Mouse (Mus musculus): ENCODE results near the gene Olfr1359. TPM values are rescaled to one million over a fixed set of nuclear protein-coding genes. Genes with fewer than 3 reads are reported as not detected.
A peak's percentile ranks its signal among the peaks of the same experiment; 100 is the strongest.
"Not testable (repeated sequence)": the region's sequence is repeated elsewhere in the genome, so short reads cannot be mapped to it uniquely, and the experiment has no call there.

The Olfr1359 gene
- polyA plus RNA-seq, 1 experiment from 2014 or later: not detected

GRCm38 (mm10) chr13:21754294-21755001 is 56.5 kb downstream of the Olfr1359 start:
- peak overlapping the region; percentile 76 for H3K4me2 ChIP-seq
- peak overlapping the region; percentile 95 for H3K27ac ChIP-seq
- peak overlapping the region; percentile 44 for H3K4me3 ChIP-seq
- under 1% methylated on average over 17 of the region's 26 CpGs for WGBS
- H3K9ac ChIP-seq: peak overlapping the region; percentile 69
- H3K36me3 ChIP-seq, H3K9me3 ChIP-seq, H3K27me3 ChIP-seq: not testable (repeated sequence)
- ATAC-seq (ENCODE audit: low FRiP score): peak; percentile 9; the same call in 1 of the 2 replicates
- H3K4me1 ChIP-seq (replicated peaks): peaks cover 21% of the 10 kb centered on the region

DNA sequence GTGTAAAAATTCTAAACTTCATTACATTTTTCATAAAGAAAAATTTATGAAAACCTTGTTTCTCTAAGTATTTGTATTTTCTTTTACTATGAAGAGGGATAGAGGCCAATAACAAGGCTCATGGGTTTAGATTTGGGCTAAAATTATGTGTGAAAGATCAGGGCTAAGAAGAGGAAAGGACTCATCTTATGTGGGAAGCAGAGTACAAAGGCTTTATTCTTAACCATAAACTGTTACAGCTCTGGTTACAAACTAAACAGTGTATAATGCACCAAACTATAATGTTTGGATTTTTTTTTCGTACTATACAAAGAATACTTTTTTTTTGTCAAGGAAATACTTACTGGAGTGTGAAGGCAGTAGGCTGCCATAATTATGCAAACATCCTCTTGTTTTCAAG is 57.8 kb downstream of the Olfr1359 start:
- H3K4me2 ChIP-seq: no peak overlapping the region
- H3K9ac ChIP-seq: no peak overlapping the region
- no peak overlapping the region for H3K27ac ChIP-seq
- H3K4me1 ChIP-seq (replicated peaks): peaks cover 17% of the 10 kb centered on the region
- H3K36me3 ChIP-seq: no peaks in the 10 kb centered on the region
- 64% methylated on average over 1 of the region's 1 CpGs for WGBS
- ATAC-seq (ENCODE audit: low FRiP score): no peak
- no peak overlapping the region for H3K4me3 ChIP-seq
- no peaks in the 10 kb centered on the region for H3K27me3 ChIP-seq
- no peaks in the 10 kb centered on the region for H3K9me3 ChIP-seq

Small RNA genes within 50 kb of the gene (microRNA-seq; reads per million reads assigned to microRNA genes)
- gene Gm44357 (not detected), gene Gm44367 (not detected), gene Gm44454 (not detected)

Other genes starting within 250 kb of the Olfr1359 start
- 22.5 and 25.2 TPM in 2 replicates for gene Zscan26, start 244.4 kb upstream of the Olfr1359 start, polyA plus RNA-seq (2015; fragmentation: Nextera tagmentation; extraction: Ambion mirVana)
- 4.2 and 4.6 TPM in 2 replicates for gene Nkapl, start 229.6 kb upstream of the Olfr1359 start, polyA plus RNA-seq (2015; fragmentation: Nextera tagmentation; extraction: Ambion mirVana)
- gene Zkscan4, start 219.2 kb upstream of the Olfr1359 start, polyA plus RNA-seq (2015; fragmentation: Nextera tagmentation; extraction: Ambion mirVana): 9.9 and 10.0 TPM in 2 replicates
- gene Gm10065, start 218.7 kb upstream of the Olfr1359 start, polyA plus RNA-seq (2015; fragmentation: Nextera tagmentation; extraction: Ambion mirVana): not detected in 2 replicates
- 0.44 and 0.57 TPM in 2 replicates for gene AK157302, start 202.9 kb upstream of the Olfr1359 start, polyA plus RNA-seq (2015; fragmentation: Nextera tagmentation; extraction: Ambion mirVana)
- gene Gm11273, start 196.7 kb upstream of the Olfr1359 start, polyA plus RNA-seq (2015; fragmentation: Nextera tagmentation; extraction: Ambion mirVana): 3.8 and 8.1 TPM in 2 replicates
- gene Zkscan8, start 167.0 kb upstream of the Olfr1359 start, polyA plus RNA-seq (2015; fragmentation: Nextera tagmentation; extraction: Ambion mirVana): 5.8 and 6.6 TPM in 2 replicates
- 0.12 and 0.16 TPM in 2 replicates for gene Olfr1366, start 155.3 kb upstream of the Olfr1359 start, polyA plus RNA-seq (2015; fragmentation: Nextera tagmentation; extraction: Ambion mirVana)
- 0.05 TPM in 2 replicates for gene Olfr1535, start 138.2 kb upstream of the Olfr1359 start, polyA plus RNA-seq (2015; fragmentation: Nextera tagmentation; extraction: Ambion mirVana)
- gene Olfr1364, start 116.4 kb upstream of the Olfr1359 start, polyA plus RNA-seq (2015; fragmentation: Nextera tagmentation; extraction: Ambion mirVana): not detected in 2 replicates
- gene Olfr1362, start 84.1 kb upstream of the Olfr1359 start, polyA plus RNA-seq (2015; fragmentation: Nextera tagmentation; extraction: Ambion mirVana): not detected in 2 replicates
- 0.05 and 0.08 TPM in 2 replicates for gene Olfr11, start 55.6 kb upstream of the Olfr1359 start, polyA plus RNA-seq (2015; fragmentation: Nextera tagmentation; extraction: Ambion mirVana)
- gene Olfr1361, start 34.7 kb upstream of the Olfr1359 start, polyA plus RNA-seq (2015; fragmentation: Nextera tagmentation; extraction: Ambion mirVana): not detected in 2 replicates
- not detected in 2 replicates for gene Olfr1360, start 20.7 kb upstream of the Olfr1359 start, polyA plus RNA-seq (2015; fragmentation: Nextera tagmentation; extraction: Ambion mirVana)
- gene Hist1h2bl, start 18.0 kb downstream of the Olfr1359 start, polyA plus RNA-seq (2015; fragmentation: Nextera tagmentation; extraction: Ambion mirVana): 1.1 and 1.9 TPM in 2 replicates
- 12.9 and 14.0 TPM in 2 replicates for gene Hist1h2ai, start 18.3 kb downstream of the Olfr1359 start, polyA plus RNA-seq (2015; fragmentation: Nextera tagmentation; extraction: Ambion mirVana)
- 5.9 and 6.4 TPM in 2 replicates for gene Hist1h3h, start 19.5 kb downstream of the Olfr1359 start, polyA plus RNA-seq (2015; fragmentation: Nextera tagmentation; extraction: Ambion mirVana)
- 1.9 and 2.3 TPM in 2 replicates for gene Hist1h2bm, start 23.9 kb downstream of the Olfr1359 start, polyA plus RNA-seq (2015; fragmentation: Nextera tagmentation; extraction: Ambion mirVana)
- 0.39 and 0.84 TPM in 2 replicates for gene Hist1h4j, start 37.0 kb downstream of the Olfr1359 start, polyA plus RNA-seq (2015; fragmentation: Nextera tagmentation; extraction: Ambion mirVana)
- gene Hist1h4k, start 52.4 kb downstream of the Olfr1359 start, polyA plus RNA-seq (2015; fragmentation: Nextera tagmentation; extraction: Ambion mirVana): 1.6 and 2.7 TPM in 2 replicates
- gene Hist1h2ak, start 55.7 kb downstream of the Olfr1359 start, polyA plus RNA-seq (2015; fragmentation: Nextera tagmentation; extraction: Ambion mirVana): 10.4 and 11.4 TPM in 2 replicates
- gene Hist1h2bn, start 56.0 kb downstream of the Olfr1359 start, polyA plus RNA-seq (2015; fragmentation: Nextera tagmentation; extraction: Ambion mirVana): 0.60 and 2.1 TPM in 2 replicates
- 5.5 and 7.8 TPM in 2 replicates for gene Hist1h1b, start 82.5 kb downstream of the Olfr1359 start, polyA plus RNA-seq (2015; fragmentation: Nextera tagmentation; extraction: Ambion mirVana)
- 44.3 and 48.5 TPM in 2 replicates for gene Hist1h3i, start 85.3 kb downstream of the Olfr1359 start, polyA plus RNA-seq (2015; fragmentation: Nextera tagmentation; extraction: Ambion mirVana)
- gene Hist1h2an, start 89.1 kb downstream of the Olfr1359 start, polyA plus RNA-seq (2015; fragmentation: Nextera tagmentation; extraction: Ambion mirVana): 1.8 and 2.8 TPM in 2 replicates
- 0.68 and 0.97 TPM in 2 replicates for gene Hist1h2bp, start 89.3 kb downstream of the Olfr1359 start, polyA plus RNA-seq (2015; fragmentation: Nextera tagmentation; extraction: Ambion mirVana)
- 7.3 and 7.8 TPM in 2 replicates for gene Hist1h2bq, start 112.1 kb downstream of the Olfr1359 start, polyA plus RNA-seq (2015; fragmentation: Nextera tagmentation; extraction: Ambion mirVana)
- not detected in 2 replicates for gene Hist1h2ao, start 112.4 kb downstream of the Olfr1359 start, polyA plus RNA-seq (2015; fragmentation: Nextera tagmentation; extraction: Ambion mirVana)
- not detected in 2 replicates for gene Hist1h4m, start 113.6 kb downstream of the Olfr1359 start, polyA plus RNA-seq (2015; fragmentation: Nextera tagmentation; extraction: Ambion mirVana)
- 6.7 and 8.6 TPM in 2 replicates for gene Hist1h4n, start 134.1 kb downstream of the Olfr1359 start, polyA plus RNA-seq (2015; fragmentation: Nextera tagmentation; extraction: Ambion mirVana)
- gene Hist1h2ap, start 135.4 kb downstream of the Olfr1359 start, polyA plus RNA-seq (2015; fragmentation: Nextera tagmentation; extraction: Ambion mirVana): 898 and 915 TPM in 2 replicates
- 7.5 and 7.7 TPM in 2 replicates for gene Hist1h2br, start 135.6 kb downstream of the Olfr1359 start, polyA plus RNA-seq (2015; fragmentation: Nextera tagmentation; extraction: Ambion mirVana)
- 16.8 and 19.9 TPM in 2 replicates for gene Zfp184, start 247.0 kb downstream of the Olfr1359 start, polyA plus RNA-seq (2015; fragmentation: Nextera tagmentation; extraction: Ambion mirVana)